Mouse (Mus musculus): ENCODE measurements around the gene Optc.

Gene Optc

GRCm38 (mm10) chr1:133918088-133918470 lies 10.3 kb upstream of the Optc start:
- in situ Hi-C loops (cut with MseI, MboI), result no loop called here

DNA sequence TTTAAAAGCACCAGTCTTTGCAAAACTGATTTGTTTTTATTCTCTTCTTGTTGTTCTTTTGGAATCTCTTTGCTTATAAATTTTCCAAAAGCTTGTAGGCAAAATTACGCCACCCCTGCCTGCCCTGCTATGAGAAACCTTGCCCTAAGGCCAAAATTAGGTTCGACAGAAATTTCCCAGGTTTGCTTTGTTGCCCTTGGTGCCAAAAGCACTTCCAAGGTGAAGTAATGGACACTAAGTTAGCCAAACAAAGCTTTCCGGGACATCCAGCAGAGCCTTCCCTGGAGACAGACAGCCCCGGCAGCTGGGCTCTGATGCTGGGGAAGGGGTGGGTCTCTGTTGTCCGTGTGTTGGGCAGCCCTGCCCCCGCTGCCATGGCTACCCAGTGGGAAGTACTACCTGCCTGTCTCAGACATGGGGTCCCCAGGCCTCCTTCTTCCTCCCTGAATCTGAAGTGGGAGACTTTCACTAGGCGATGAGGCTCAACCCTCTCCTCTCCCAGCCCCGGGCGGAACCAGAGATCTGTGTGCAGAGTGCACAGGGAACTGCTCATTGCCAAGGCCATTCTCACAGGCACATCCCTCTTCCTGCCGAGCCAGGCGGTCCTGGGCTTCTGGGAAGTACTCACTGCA lies 9.8 kb upstream of the Optc start:
- in situ Hi-C loops (cut with MseI, MboI), result no loop called here

DNA sequence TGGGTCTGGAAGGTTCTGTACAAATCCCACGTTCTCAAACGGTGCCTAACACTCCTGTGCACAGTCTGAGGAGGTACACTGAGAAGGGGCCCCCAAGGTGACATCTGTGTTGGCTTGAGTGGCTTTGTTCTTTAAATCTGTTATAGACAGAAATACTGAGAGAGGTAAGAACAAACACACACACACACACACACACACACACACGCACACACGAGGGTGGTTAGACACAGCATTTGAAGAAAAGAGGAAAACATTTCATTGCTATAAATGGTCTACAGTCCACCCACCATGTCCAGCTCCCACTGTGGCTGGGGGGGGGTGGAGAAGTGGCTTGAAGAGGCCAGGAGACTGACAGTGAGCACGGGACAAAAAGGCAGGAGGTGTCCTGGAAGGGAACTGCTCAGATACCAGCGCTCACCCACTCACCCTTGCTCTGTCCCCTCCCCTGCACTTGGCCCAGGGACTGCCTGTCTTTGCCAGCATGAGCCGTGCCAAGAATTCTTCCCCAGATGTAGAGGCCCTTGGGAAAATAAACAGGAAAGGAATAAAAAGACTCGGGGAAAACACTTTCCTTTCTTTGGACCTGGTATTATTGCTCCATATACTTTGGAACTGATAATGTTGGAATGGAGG lies 8.0 kb upstream of the Optc start:
- in situ Hi-C loops (cut with MseI, MboI), result no loop called here

- in situ Hi-C loops (cut with MseI, MboI), result no loop called here
Observed at GRCm38 (mm10) chr1:133915115-133915514, 7.3 kb upstream of the Optc start.

DNA sequence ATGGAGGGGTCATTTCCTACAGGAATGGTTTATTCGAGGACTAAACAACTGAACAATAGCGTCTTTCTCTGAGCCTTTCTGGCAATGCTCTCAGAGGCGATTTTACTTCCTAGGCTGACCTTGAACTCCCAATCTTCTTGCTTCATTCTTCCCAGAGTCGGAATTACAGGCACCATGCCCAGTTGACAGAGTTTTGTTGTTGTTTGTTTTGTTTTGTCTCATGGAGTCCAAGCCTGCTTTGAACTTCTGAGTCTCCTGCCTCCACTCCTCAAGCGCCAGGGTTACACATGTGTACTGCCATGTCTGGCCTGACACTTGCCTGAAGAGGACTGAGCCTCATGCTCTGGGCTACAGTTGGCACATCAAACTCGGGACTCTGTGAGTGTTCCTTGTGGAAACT lies 5.2 kb upstream of the Optc start:
- in situ Hi-C loops (cut with MseI, MboI), result loop anchor here (5.0 kb wide), 2 partner anchors 129 to 134 kb away; no protein-coding TSS in a partner anchor

DNA sequence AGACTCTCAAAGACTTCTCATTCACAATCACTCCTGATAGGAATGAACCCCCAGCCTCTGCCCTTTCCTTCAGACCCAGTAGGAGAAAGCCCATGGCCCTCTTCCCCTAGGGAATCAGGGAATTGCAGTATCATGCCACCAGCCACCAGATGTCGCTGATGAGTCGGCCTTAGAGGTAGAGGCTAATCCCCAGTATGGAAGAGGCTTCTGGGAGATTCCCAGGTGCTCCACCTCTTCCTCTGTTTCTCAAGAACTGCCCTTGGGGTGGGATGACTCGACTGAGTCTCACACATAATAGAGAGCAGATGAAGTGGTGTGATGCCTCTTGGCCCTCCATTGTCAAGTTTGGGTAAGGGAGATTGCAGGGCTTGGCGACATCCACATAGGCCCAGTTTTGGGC lies 3.7 kb upstream of the Optc start:
- in situ Hi-C loops (cut with MseI, MboI), result loop anchor here (5.0 kb wide), 2 partner anchors 131 to 136 kb away; no protein-coding TSS in a partner anchor

- in situ Hi-C loops (cut with MseI, MboI), result loop anchor here (5.0 kb wide), 2 partner anchors 131 to 136 kb away; no protein-coding TSS in a partner anchor
Observed at GRCm38 (mm10) chr1:133911008-133911407, 3.2 kb upstream of the Optc start.

DNA sequence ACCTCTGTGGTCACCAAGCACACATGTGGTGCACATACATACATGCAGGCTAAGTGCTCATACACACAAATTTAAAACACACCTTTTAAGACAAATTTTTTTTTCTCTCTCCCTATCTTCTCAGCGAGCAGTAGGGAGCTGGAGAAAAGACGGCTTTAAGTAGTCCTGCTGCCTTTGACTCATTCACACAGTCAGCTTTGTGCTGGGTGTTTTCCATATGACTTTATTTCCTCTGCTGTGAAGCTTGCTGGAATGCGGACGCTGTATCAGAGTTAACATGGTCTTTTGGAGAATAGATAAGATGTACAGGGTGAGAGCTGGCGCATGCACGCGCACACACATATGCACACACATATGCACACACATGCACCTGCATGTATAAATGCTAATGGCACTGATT lies 2.3 kb upstream of the Optc start:
- in situ Hi-C loops (cut with MseI, MboI), result loop anchor here (5.0 kb wide), 2 partner anchors 132 to 137 kb away; no protein-coding TSS in a partner anchor

DNA sequence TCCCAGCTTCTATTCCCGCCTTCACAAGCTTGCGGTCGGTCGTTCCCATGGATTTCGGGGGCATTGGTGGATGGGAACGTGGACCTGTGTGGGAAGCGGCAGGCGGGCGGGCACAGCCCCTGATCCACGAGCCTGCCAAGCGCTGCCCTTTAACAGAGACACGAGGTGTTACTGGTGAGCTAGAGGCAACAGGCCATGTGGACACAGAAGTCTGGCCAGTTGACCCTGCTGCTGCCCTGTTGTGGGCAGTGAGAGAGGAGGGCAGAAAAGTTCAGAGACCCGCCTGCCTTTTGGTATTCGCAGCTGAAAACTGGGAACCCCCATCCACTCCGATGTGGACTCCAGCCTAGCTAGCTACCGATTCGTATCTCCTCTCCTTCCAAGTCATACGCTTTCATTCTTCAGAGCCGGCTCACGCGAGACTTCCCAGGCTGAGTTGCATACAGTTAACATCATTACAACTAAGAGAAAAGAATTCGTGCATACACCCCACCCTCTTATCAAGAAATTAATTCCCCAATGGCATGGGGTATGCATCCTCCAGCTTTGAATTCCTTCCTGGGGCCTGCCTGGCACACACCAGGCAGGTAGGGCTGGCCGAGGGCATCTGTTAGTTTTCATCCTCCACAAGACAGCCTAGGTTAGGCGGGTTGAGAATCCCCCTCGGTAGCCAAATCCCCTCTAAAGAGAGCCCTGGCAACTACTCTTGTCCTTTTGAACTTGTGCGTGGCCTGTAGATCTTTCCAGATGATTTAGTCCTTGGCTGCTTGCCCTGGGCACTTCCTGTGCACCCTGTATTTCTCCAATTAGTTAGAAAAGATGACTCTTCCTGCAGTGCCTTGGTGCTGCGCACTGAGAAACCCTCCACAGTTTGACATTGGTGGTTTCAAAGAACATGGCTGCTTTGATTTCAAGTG lies 1.1 kb upstream of the Optc start:
- in situ Hi-C loops (cut with MseI, MboI), result no loop called here

GRCm38 (mm10) chr1:133906420-133906819 lies 1.4 kb downstream of the Optc start:
- in situ Hi-C loops (cut with MseI, MboI), result no loop called here

GRCm38 (mm10) chr1:133900825-133901224 lies 7.0 kb downstream of the Optc start:
- in situ Hi-C loops (cut with MseI, MboI), result loop anchor here in 1 of 2 experiments (5.0 kb wide), 1 partner anchor 164 kb away; no protein-coding TSS in a partner anchor

DNA sequence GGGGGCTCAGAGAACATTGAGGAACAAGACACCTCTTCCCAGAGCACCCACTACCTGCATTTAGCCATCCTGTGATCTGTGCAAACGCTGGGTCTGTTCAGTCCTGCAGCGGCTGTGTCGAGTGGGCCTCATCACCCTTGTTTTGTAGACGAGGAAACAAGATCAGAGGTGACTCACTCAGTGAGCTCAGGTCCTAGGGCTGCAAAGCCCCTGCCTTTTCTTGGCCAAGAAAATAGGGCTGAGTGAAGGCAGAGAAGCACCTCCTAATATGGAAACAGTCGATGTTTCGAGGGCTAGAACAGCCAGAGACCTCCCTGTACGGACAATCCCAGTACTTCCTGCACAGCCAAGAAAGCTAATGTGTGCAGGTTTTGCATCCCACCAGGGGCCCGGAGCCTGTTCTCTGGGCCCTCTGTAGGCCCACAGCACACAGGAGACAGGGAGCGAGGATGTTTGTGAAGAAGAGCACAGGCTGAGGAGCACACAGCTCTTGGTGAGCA lies 8.7 kb downstream of the Optc start:
- in situ Hi-C loops (cut with MseI, MboI), result loop anchor here in 1 of 2 experiments (5.0 kb wide), 1 partner anchor 162 kb away; no protein-coding TSS in a partner anchor

- in situ Hi-C loops (cut with MseI, MboI), result loop anchor here in 1 of 2 experiments (5.0 kb wide), 1 partner anchor 160 kb away; no protein-coding TSS in a partner anchor
Observed at GRCm38 (mm10) chr1:133897293-133897692, 10.5 kb downstream of the Optc start.

DNA sequence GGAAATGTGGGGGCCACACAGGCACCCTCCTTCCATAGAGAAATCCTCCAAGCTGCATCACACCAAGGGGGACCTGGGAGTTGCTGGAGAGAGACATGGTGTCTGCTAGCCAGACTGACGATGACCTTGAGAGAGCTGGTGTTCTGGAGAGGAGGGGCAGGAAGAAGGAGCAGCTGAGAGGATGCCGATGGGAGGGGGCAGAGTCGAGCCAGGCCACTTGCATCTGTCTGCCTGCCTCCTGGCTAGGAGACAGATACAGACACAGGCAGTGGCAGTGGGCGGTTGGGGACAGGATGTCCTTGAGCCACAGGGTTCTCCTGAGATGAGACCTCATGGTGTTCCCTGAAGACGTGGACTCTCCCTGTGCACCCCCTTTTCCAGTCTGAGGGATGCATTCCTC lies 16.3 kb downstream of the Optc start:
- in situ Hi-C loops (cut with MseI, MboI), result no loop called here

DNA sequence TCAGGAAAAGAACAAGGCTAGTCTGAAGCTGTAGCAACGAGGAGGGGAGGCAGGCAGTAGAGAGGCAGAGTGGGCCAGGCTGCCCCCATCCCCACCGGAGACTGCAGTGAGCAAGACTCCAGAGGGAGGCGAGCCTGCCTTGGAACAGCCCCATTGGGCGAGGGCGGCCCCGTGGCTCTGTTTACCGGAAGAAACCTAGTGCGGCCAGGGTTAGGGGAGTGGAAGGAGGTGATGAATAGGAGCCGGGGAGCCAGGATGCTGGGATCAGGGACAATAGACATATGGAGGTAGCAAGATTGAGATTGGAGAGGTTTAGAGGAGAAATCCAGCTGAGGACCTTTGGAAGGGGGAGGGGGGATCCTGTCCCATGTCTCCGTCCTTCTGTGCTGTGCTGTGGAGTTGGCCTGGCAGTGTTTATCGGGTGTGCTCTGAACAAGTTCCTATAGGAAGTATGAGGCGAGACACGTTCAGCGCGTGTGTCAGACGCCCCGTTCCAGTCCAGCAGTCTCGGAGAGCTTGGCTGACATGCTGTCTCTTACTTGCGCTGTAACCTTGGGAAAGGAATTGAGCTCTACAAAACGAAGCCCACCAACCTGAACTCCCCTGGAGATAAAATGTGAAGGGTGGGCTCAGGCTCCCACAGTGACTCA lies 17.7 kb downstream of the Optc start:
- in situ Hi-C loops (cut with MseI, MboI), result no loop called here

DNA sequence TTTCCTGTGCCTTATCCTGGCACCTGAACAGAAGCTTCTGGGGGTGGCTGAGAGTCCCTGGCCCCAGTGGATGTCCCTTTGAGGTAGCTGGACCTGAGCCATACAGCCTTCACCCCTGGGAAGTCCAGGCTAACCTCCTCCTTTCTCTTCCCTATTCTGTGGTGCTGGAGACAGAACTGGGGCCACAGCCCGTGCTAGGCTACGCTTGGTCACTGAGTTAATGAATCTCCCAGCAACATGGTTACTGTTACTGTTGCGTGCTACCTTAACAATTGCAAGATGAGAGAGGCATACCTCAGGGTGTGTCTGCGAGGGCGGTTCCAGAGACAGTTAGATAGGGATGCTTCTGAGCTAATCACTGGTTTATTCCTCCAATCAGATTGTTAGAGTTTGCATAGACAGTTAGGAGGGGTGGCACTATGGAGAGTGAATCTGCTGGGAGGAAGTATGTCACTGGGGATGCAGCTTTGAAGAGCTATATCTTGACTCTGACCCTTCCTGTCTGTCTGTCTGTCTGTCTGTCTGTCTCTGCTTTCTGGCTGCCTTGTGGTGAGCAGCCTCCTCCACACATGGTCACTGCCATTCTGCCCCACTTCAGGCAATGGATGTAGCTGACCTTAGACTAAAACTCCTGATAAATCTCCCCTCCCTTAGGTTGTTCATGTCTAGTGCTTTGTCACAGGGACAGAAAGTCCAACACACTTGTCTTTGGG lies 20.1 kb downstream of the Optc start:
- in situ Hi-C loops (cut with MseI, MboI), result no loop called here

GRCm38 (mm10) chr1:133887044-133887443 lies 20.8 kb downstream of the Optc start:
- in situ Hi-C loops (cut with MseI, MboI), result no loop called here

DNA sequence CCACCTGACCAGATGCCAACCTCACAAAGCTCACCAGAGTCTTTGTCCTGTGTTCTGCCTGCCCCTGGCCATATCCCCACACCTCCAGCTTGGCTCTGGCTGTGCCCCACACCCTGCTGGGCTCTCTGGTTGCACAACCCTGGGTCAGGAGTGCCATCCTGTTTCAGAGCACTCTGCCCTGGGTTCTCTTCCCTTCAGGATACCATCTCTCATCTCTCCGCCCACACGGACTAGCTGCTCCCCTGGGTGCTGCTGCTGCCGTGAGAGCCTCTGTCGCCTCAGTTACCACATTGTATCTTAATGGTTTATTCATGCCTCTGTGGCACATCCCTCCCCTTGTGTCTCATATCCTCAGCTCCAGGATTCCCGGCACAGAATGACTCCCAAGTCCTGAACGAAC lies 21.4 kb downstream of the Optc start:
- in situ Hi-C loops (cut with MseI, MboI), result no loop called here

- in situ Hi-C loops (cut with MseI, MboI), result no loop called here
Observed at GRCm38 (mm10) chr1:133885811-133886210, 22.0 kb downstream of the Optc start.

- in situ Hi-C loops (cut with MseI, MboI), result no loop called here
Observed at GRCm38 (mm10) chr1:133884746-133885145, 23.1 kb downstream of the Optc start.

DNA sequence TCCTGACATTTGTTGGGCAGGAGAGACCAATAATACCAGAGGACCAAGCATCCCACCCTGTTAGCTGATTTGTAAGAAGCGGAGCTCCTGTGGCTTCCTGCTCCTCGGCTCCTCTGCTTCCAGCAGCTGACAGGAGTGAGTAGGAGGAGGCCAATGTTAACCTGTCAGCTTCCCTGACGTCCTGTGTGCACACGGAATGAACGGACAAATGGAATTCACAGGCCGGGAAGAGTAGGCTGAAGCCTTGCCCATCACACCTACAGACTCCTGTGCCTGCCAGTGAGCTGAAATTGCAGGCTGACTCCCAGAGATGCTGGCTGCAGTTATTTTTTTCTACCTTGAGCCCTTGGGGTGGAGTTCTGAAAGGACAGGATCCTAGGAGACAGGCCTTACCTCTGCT lies 23.7 kb downstream of the Optc start:
- in situ Hi-C loops (cut with MseI, MboI), result no loop called here

Measured in mouse trophoblast stem cell (cell line).